Mouse (Mus musculus) inflammation-experienced regulatory T-cells, adult 16 weeks (primary cell): ENCODE results near the gene Ppp1r16b. TPM values are rescaled to one million over a fixed set of nuclear protein-coding genes. Genes with fewer than 3 reads are reported as not detected.

Source experiments
- polyA plus RNA-seq: library from polyadenylated mRNA; unstranded; fragments of 100-300 nt; shearing (Covaris generic); gene quantifications from one replicate; pipeline ENCODE4 v1.2.1, GENCODE M21; 2017

Ppp1r16b gene
- polyA plus RNA-seq = 54.5 TPM

GRCm38 (mm10) chr2:158665098-158665497, at the start of gene Ppp1r16b:
TSS of gene Ppp1r16b (plus strand) at chr2:158665398.

GRCm38 (mm10) chr2:158624718-158625222, 40.4 kb upstream of the Ppp1r16b start, which contains the start of gene Actr5:
TSS of gene Actr5 (plus strand) at chr2:158624888.

GRCm38 (mm10) chr2:158767742-158768339, 102.6 kb downstream of the Ppp1r16b start, which contains the start of gene Fam83d:
TSS of gene Fam83d (plus strand) at chr2:158768093.

GRCm38 (mm10) chr2:158794494-158795004, 129.4 kb downstream of the Ppp1r16b start, which contains the start of gene Dhx35:
TSS of gene Dhx35 (plus strand) at chr2:158794807.

Other genes with a start within 250 kb of the Ppp1r16b start
- gene Adig, start 162.8 kb upstream of the Ppp1r16b start, polyA plus RNA-seq = not detected
- not detected for gene Arhgap40, start 152.6 kb upstream of the Ppp1r16b start, polyA plus RNA-seq
- not detected for gene Slc32a1, start 54.6 kb upstream of the Ppp1r16b start, polyA plus RNA-seq
- 1.6 TPM for gene Actr5, start 40.5 kb upstream of the Ppp1r16b start, polyA plus RNA-seq
- 0.56 TPM for gene Fam83d, start 102.7 kb downstream of the Ppp1r16b start, polyA plus RNA-seq
- 20.9 TPM for gene Dhx35, start 129.4 kb downstream of the Ppp1r16b start, polyA plus RNA-seq